Mouse (Mus musculus) urinary bladder, adult 2 months (tissue): ENCODE results near the gene Rhcg. TPM values are rescaled to one million over a fixed set of nuclear protein-coding genes. Genes with fewer than 3 reads are reported as not detected.

Experiments
- DNase-seq: peaks from one replicate; pipeline ENCODE4 v3.0.0; 2022; ENCODE audit warnings: low spot score
- polyA plus RNA-seq: library from polyadenylated mRNA; depleted of rRNA; stranded (reverse); fragments of >200 nt; gene quantifications from 2 replicates; pipeline ENCODE4 v1.2.3, GENCODE M21; 2012

Rhcg gene
- polyA plus RNA-seq, 1 experiment = not detected

GRCm38 (mm10) chr7:79602006-79602405 lies 15.5 kb downstream of the Rhcg start:
- no peak for DNase-seq

GRCm38 (mm10) chr7:79600122-79600521 lies 17.3 kb downstream of the Rhcg start:
- no peak for DNase-seq

GRCm38 (mm10) chr7:79594854-79595253 lies 22.6 kb downstream of the Rhcg start:
- DNase-seq = peak; percentile 45

GRCm38 (mm10) chr7:79591812-79592731 lies 25.4 kb downstream of the Rhcg start:
- DNase-seq = no peak

- DNase-seq = no peak
Observed at GRCm38 (mm10) chr7:79590560-79591110, 26.8 kb downstream of the Rhcg start.

- no peak for DNase-seq
Observed at GRCm38 (mm10) chr7:79589763-79590559, 27.5 kb downstream of the Rhcg start.

GRCm38 (mm10) chr7:79588284-79588683 lies 29.2 kb downstream of the Rhcg start:
- DNase-seq = no peak

- no peak for DNase-seq
Observed at GRCm38 (mm10) chr7:79578851-79579241, 38.6 kb downstream of the Rhcg start.

GRCm38 (mm10) chr7:79577931-79578850 lies 39.3 kb downstream of the Rhcg start:
- no peak for DNase-seq

- DNase-seq = no peak
Observed at GRCm38 (mm10) chr7:79577096-79577874, 40.2 kb downstream of the Rhcg start.

GRCm38 (mm10) chr7:79576659-79577058 lies 40.8 kb downstream of the Rhcg start:
- no peak for DNase-seq

GRCm38 (mm10) chr7:79572191-79572818 lies 45.2 kb downstream of the Rhcg start:
- DNase-seq = no peak

- DNase-seq = no peak
Observed at GRCm38 (mm10) chr7:79568937-79569535, 48.4 kb downstream of the Rhcg start.

GRCm38 (mm10) chr7:79568212-79568611 lies 49.2 kb downstream of the Rhcg start:
- DNase-seq = no peak

- no peak for DNase-seq
Observed at GRCm38 (mm10) chr7:79563675-79564074, 53.8 kb downstream of the Rhcg start.

GRCm38 (mm10) chr7:79562385-79562784 lies 55.1 kb downstream of the Rhcg start:
- no peak for DNase-seq

GRCm38 (mm10) chr7:79558698-79559097 lies 58.8 kb downstream of the Rhcg start:
- no peak for DNase-seq

GRCm38 (mm10) chr7:79557728-79558221 lies 59.7 kb downstream of the Rhcg start:
- DNase-seq = no peak

- DNase-seq = no peak
Observed at GRCm38 (mm10) chr7:79555368-79556034, 62.0 kb downstream of the Rhcg start.
